Mouse (Mus musculus) hindbrain, postnatal 0 days (tissue): Measurements from ENCODE around the gene Gm9837. TPM values are rescaled to one million over a fixed set of nuclear protein-coding genes. Genes with fewer than 3 reads are reported as not detected.

ENCODE experiments used
- ATAC-seq: fragments of 200-750 bp; cut with Nextera tagmentation; 2 replicates; pipeline ENCODE4 v1.8.0; 2017; ENCODE audit warnings: mild to moderate bottlenecking, moderate TSS enrichment, moderate library complexity
- DNase-seq: peaks from one replicate; pipeline ENCODE4 v3.0.0-alpha.2; 2015; ENCODE audit warnings: low spot score
- H3K27ac ChIP-seq: fragments of 300-500 bp; sonication (generic); 2 replicates; pipeline ENCODE4 v1.5.1; 2014; ENCODE audit warnings: mild to moderate bottlenecking
- H3K27me3 ChIP-seq: fragments of 300-500 bp; sonication (generic); 2 replicates; pipeline ENCODE4 v1.6.1; 2014; ENCODE audit warnings: low read length, mixed read lengths; ENCODE audit not compliant: insufficient read depth
- H3K36me3 ChIP-seq: fragments of 300-500 bp; sonication (generic); 2 replicates; pipeline ENCODE4 v1.6.1; 2014; ENCODE audit warnings: low read length, mixed read lengths; ENCODE audit not compliant: insufficient read depth
- H3K4me1 ChIP-seq: fragments of 300-500 bp; sonication (generic); 2 replicates; pipeline ENCODE4 v1.6.1; 2014; ENCODE audit warnings: antibody characterized with exemption, low read length, mixed read lengths; ENCODE audit not compliant: insufficient read depth
- H3K4me2 ChIP-seq: fragments of 300-500 bp; sonication (generic); 2 replicates; pipeline ENCODE4 v1.6.1; 2014; ENCODE audit warnings: low read depth, mild to moderate bottlenecking, low read length, moderate library complexity, mixed read lengths
- H3K4me3 ChIP-seq: fragments of 300-500 bp; sonication (generic); 2 replicates; pipeline ENCODE4 v1.5.1; 2014; ENCODE audit warnings: low read length
- H3K9ac ChIP-seq: fragments of 300-500 bp; sonication (generic); replicated peaks from 2 replicates; pipeline ENCODE4 v1.6.1; 2014; ENCODE audit warnings: mild to moderate bottlenecking, low read length, moderate library complexity, mixed read lengths
- H3K9me3 ChIP-seq: fragments of 300-500 bp; sonication (generic); 2 replicates; pipeline ENCODE4 v1.6.1; 2016; ENCODE audit warnings: low read length, mixed read lengths
- CTCF ChIP-seq: IDR thresholded peaks from 2 replicates; pipeline ENCODE4 v1.5.1; 2016; ENCODE audit warnings: antibody characterized with exemption, control low read depth, low read depth
- WGBS: fragments of 180-500 bp; shearing (Covaris S2); extraction: QIAGEN DNeasy Blood & Tissue Kit; methylation state at CpG from one replicate; pipeline ENCODE4 v1.1.7; 2014; 5-methylcytosine and 5-hydroxymethylcytosine counted together
- polyA plus RNA-seq: library from polyadenylated mRNA; unstranded; fragments of >200 nt; fragmentation: Nextera tagmentation; extraction: Ambion mirVana; gene quantifications from 2 replicates; pipeline ENCODE4 v1.2.1, GENCODE M21; 2015
- total RNA-seq: library from RNA; depleted of rRNA; stranded (reverse); fragments of >200 nt; gene quantifications from 2 replicates; pipeline ENCODE4 v1.2.3, GENCODE M21; 2014; rRNA removed

Gene Gm9837
- total RNA-seq (not detected in 2 replicates), polyA plus RNA-seq (not detected in 2 replicates)

DNA sequence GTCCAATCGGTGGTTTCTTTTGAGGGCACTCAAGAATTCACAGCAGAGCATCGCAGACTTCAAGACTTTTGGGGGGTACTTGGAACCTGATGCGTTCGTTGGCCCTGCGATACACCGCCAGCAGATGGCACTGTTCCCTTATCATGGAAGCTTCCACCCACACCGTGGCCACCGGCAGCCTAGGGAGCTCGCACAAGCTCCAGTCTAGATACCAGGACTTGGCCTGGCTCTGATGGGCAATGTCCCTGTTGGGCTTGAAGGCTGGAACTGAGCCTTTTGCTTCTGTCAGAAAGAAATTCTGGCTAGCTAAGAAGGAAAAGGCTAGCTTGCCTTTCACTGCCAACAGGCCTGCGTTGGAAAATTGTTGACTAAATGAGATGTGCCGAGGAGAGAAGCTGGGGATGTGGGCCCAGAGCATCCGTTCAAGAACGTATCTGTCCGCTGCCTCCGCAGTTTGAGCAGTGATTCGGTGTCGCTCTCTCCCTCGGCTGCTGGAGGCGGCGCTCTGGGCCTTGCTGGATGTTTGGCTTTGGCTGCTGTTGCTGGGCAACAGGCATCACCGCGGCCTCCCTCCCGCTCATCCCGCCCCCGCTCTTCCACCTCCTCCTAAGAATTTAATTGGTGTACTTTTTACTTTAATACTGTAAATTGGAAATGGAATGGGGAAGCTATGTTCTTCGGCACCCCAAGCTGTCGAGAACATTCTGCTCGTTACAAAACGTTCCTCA, at the start of gene Gm9837:
Gm9837 (minus strand) TSS at position 512 of the 728 bp plus-strand sequence.
- H3K9me3 ChIP-seq: no peaks in the 10 kb centered on the region
- 2% methylated on average over 29 of the region's 29 CpGs for WGBS
- H3K9ac ChIP-seq: peak within 1 kb of the TSS; percentile 33
- H3K27me3 ChIP-seq: peaks cover 6% of the 10 kb centered on the region; the same call in 1 of the 2 replicates
- peak within 1 kb of the TSS; percentile 76 for H3K27ac ChIP-seq
- DNase-seq (peak; percentile 95), ATAC-seq (peak; percentile 85)
- H3K36me3 ChIP-seq: no peaks in the 10 kb centered on the region
- TF ChIP-seq CTCF: peak; percentile 92
- H3K4me2 ChIP-seq: peak within 1 kb of the TSS; percentile 60
- H3K4me1 ChIP-seq: peaks cover 8% of the 10 kb centered on the region
- H3K4me3 ChIP-seq: peak within 1 kb of the TSS; percentile 28

DNA sequence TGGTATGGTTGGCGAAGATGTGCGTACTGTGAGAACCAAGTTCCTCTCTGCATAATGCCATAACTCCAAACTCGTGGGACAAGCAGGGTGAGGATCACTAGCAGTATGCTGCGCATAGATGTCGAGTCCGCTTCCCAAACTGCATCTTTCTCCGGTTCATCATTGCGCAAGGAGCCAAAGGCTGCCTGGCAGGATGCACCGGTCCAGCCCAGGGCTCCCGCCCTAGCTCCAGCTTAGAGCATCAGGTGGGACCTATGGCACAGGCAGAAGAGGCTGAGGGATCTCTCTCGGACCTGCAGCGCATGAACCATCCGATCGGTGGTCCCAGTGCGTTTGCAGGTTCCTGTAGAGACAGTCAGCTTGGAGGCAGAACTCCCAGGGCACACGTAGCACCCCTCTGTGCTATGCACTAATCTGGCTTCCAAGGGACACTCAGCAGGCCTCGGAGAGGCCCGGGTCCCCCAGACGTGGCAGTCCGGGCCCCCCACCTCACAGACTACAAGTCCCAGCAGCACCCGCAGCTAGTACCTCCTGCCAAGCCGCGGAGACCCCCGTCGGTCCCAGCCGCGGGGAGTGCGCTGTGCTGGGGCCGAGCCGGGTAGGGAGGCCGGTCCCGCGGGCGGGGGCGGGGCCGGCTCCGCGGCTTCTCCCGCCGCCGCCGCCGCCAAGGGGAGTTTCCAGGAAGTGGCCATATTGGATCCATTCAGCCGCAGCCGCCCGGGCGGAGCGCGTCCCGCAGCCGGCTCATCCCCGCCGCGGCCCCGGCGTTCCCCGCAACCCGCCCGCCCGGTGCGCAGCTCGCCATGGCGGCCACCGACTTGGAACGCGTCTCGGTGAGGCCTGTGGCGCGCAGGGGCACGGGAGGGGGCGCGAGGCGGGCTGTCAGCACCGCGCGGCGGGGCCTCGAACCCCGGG, 49.2 kb upstream of the Gm9837 start, which contains the start of gene Sept8:
Sept8 (plus strand) TSS at position 51 of the 915 bp plus-strand sequence.
- Histone ChIP-seq H3K4me3 (peak within 1 kb of the TSS; percentile 82), H3K27ac (peak within 1 kb of the TSS; percentile 79), H3K9me3 (no peaks in the 10 kb centered on the region), H3K36me3 (no peaks in the 10 kb centered on the region), H3K9ac (peak within 1 kb of the TSS; percentile 88), H3K4me1 (peaks cover 5% of the 10 kb centered on the region; the same call in 1 of the 2 replicates), H3K4me2 (peak within 1 kb of the TSS; percentile 87), H3K27me3 (no peaks in the 10 kb centered on the region)
- WGBS: 4% methylated on average over 71 of the region's 79 CpGs
- DNase-seq (peak; percentile 75), ATAC-seq (peak; percentile 77)
- no peak for TF ChIP-seq CTCF

DNA sequence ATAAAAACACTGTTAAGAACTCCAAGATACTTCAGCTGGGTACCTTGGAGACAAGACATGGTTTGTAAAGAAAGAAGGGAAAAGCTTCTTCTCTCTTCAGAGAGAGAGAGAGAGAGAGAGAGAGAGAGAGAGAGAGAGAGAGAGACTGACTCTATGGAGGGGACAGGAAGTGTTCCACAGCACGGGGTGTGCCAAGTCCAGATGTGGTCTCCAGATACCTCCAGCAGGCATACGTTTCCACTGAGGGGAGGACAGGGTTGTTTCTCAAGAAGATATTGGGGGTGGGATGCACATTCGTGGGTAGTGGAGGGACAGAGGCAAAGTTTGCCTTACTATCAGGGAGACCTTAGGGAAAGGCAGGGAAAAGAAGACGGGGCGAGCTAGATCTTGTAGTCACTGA, 48.5 kb upstream of the Gm9837 start:
- WGBS: 50% methylated on average over 5 of the region's 5 CpGs
- TF ChIP-seq CTCF: no peak

DNA sequence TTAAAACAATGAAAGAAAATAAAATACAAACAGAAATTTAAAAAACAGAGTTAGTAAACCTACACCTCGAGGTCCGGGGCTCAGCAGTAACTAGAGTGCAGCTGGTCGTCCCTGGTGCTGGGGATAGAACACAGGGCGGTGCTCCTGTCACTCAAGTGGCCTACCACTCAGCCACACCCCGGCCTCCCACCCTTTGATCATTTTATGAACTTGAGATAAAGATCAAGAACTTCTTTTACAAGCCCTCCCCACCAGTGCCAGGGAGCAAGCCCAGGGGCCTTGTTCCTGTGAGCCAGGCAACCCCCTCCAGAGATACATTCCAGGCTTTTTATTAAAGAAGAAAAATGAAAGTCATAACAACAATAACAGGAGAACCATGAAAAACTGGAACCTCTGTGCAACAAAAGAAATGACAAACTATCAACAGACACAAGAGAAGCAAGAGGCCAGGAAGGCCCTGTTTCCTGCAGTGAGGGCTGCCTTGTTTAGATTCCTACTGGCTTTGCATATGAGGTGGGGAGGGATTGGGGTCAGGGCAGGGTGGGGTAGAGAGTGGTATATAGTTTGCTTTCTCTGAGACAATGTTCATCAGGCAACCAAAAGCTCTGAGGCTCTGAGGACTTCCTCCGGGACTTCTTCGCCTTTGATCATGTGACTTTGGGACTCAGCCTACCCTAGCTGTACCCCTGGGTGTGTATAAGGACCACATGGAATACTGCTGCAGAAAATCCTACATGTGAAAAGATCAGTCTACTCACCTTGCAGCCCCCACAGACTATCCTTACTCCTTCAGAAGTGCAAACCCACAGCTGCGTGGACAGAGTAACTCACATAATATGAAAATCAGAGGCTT, 46.7 kb upstream of the Gm9837 start:
- Histone ChIP-seq H3K4me1 (peaks cover 5% of the 10 kb centered on the region; the same call in 1 of the 2 replicates), H3K4me3 (no peak overlapping the region), H3K27me3 (no peaks in the 10 kb centered on the region), H3K9ac (no peak overlapping the region), H3K27ac (no peak overlapping the region), H3K4me2 (no peak overlapping the region), H3K36me3 (no peaks in the 10 kb centered on the region), H3K9me3 (no peaks in the 10 kb centered on the region)
- ATAC-seq (no peak), DNase-seq (no peak)
- TF ChIP-seq CTCF: no peak
- 50% methylated on average over 8 of the region's 8 CpGs for WGBS

More for the DNA sequence above, 48.5 kb upstream of the Gm9837 start:
- DNase-seq: no peak
- no peak for ATAC-seq
- no peaks in the 10 kb centered on the region for H3K9me3 ChIP-seq
- H3K4me2 ChIP-seq: peak overlapping the region; percentile 87; the same call in 1 of the 2 replicates
- peaks cover 5% of the 10 kb centered on the region; the same call in 1 of the 2 replicates for H3K4me1 ChIP-seq
- no peak overlapping the region for H3K9ac ChIP-seq
- H3K27me3 ChIP-seq: no peaks in the 10 kb centered on the region
- no peak overlapping the region for H3K27ac ChIP-seq
- 0 out of 2 replicates have a peak overlapping the region, but pooled peaks have one; percentile 82 for H3K4me3 ChIP-seq
- no peaks in the 10 kb centered on the region for H3K36me3 ChIP-seq

DNA sequence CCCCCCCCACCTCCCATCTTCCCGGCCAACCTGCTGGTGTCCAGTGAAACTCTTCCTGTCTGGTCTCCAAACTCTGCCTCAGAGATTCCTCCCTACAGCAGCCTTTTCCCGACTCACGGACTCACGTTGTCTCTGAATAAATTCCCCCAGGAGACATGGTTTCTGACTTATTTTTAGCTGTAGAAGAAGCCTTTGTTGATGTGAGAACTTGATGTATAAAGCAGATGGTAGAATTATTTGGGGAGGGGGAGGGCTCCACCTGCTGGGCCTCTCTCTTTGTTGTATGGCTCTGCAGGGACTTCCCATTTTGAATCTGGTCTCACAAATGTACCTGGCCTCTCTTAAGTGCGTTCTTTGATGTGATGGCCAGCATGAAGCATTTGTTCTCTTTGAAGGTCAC, 40.1 kb upstream of the Gm9837 start:
- H3K4me2 ChIP-seq: no peak overlapping the region
- DNase-seq (no peak), ATAC-seq (no peak)
- no peaks in the 10 kb centered on the region for H3K27me3 ChIP-seq
- no peaks in the 10 kb centered on the region for H3K9me3 ChIP-seq
- H3K9ac ChIP-seq: no peak overlapping the region
- WGBS: 37% methylated on average over 5 of the region's 5 CpGs
- no peak overlapping the region for H3K27ac ChIP-seq
- no peaks in the 10 kb centered on the region for H3K36me3 ChIP-seq
- no peaks in the 10 kb centered on the region for H3K4me1 ChIP-seq
- no peak overlapping the region for H3K4me3 ChIP-seq
- TF ChIP-seq CTCF: no peak

DNA sequence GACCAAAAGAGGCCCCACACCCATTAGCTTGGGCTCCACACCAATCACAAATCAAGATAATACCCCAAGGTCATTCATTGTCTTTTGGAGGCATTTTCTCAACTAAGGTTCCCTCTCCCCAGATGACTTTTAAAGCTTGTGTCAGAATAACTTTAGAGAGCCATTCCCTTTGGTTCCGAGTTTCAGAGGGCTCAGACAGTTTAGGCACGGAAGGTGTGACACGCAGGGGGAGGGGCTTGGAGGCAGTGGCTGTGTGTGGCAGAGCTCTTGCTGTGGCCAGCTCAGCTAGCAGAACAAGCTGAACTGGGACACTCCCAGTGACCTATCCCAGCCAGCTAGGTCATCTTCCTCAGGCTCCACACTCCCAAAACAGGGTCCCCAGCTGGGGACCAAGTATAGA, 38.3 kb upstream of the Gm9837 start:
- no peak for TF ChIP-seq CTCF
- no peak overlapping the region for H3K27ac ChIP-seq
- no peaks in the 10 kb centered on the region for H3K27me3 ChIP-seq
- H3K4me1 ChIP-seq: no peaks in the 10 kb centered on the region; the same call in 1 of the 2 replicates
- no peak overlapping the region for H3K4me2 ChIP-seq
- no peaks in the 10 kb centered on the region for H3K36me3 ChIP-seq
- DNase-seq (no peak), ATAC-seq (no peak)
- H3K9ac ChIP-seq: no peak overlapping the region
- 63% methylated on average over 3 of the region's 3 CpGs for WGBS
- H3K9me3 ChIP-seq: no peaks in the 10 kb centered on the region
- no peak overlapping the region for H3K4me3 ChIP-seq
